In genomic region chr4:11899979-11900624, GRCm38 (mm10) we compare ENCODE assay signal across 8 mouse cellular contexts.
DNase-seq lines count a peak whose midpoint lies in the region; ATAC-seq and TF ChIP-seq lines count a peak whose summit lies in the region.

No protein-coding gene starts in this region.

- no peak for TF ChIP-seq POLR2A in lung, adult 2 months (IDR thresholded peaks at IDR 0.05; ENCODE audit: borderline replicate concordance, extremely low read depth, low read depth, low read length)
- no peak for TF ChIP-seq POLR2A in cerebellum, adult 2 months (IDR thresholded peaks at IDR 0.05; ENCODE audit: borderline replicate concordance, insufficient read depth, low read length)

- 0 out of 2 replicates have a peak overlapping the region, but pooled peaks have one; percentile 9 for H3K9ac ChIP-seq in lung, embryonic 14.5 days

- no peaks in the 10 kb centered on the region for H3K9me3 ChIP-seq in lung, embryonic 14.5 days (ENCODE audit: low read depth, low read length)

- H3K27ac ChIP-seq in lung, embryonic 14.5 days (ENCODE audit: low read depth): no peak overlapping the region
- H3K27ac ChIP-seq in cerebellum, adult 2 months (ENCODE audit: insufficient read depth, low read length): no peak overlapping the region

- no peaks in the 10 kb centered on the region for H3K27me3 ChIP-seq in lung, embryonic 14.5 days (ENCODE audit: insufficient read depth, low read length)
- no peaks in the 10 kb centered on the region for H3K27me3 ChIP-seq in cerebellum, adult 2 months (ENCODE audit: control insufficient read depth, insufficient read depth, low read length)

- no peaks in the 10 kb centered on the region for H3K36me3 ChIP-seq in lung, embryonic 14.5 days (ENCODE audit: insufficient read depth)

- no peak overlapping the region for H3K4me3 ChIP-seq in lung, embryonic 14.5 days (ENCODE audit: low read depth, low read length)
- no peak overlapping the region for H3K4me3 ChIP-seq in lung, adult 2 months (replicated peaks; ENCODE audit: extremely low read depth, low read depth, low read length)
- H3K4me3 ChIP-seq in cerebellum, adult 2 months (replicated peaks; ENCODE audit: insufficient read depth, low read depth, low read length): no peak overlapping the region

- H3K4me2 ChIP-seq in lung, embryonic 14.5 days: peak overlapping the region; percentile 26; the same call in 1 of the 2 replicates

- WGBS in lung, embryonic 14.5 days: 8% methylated on average over 10 of the region's 10 CpGs
- 11% methylated on average over 10 of the region's 10 CpGs for WGBS in lung, adult 2 months
- WGBS in cerebellum, adult 2 months: 20% methylated on average over 10 of the region's 10 CpGs

- no peaks in the 10 kb centered on the region; the same call in 1 of the 2 replicates for H3K4me1 ChIP-seq in lung, embryonic 14.5 days (ENCODE audit: insufficient read depth)
- peaks cover 3% of the 10 kb centered on the region for H3K4me1 ChIP-seq in lung, adult 2 months (ENCODE audit: control insufficient read depth, insufficient read depth, low read length)
- no peaks in the 10 kb centered on the region for H3K4me1 ChIP-seq in cerebellum, adult 2 months (ENCODE audit: control insufficient read depth, insufficient read depth, low read length)

- peak; percentile 15; the same call in 1 of the 2 replicates for TF ChIP-seq CTCF in lung, embryonic 14.5 days (IDR thresholded peaks at IDR 0.05; ENCODE audit: low read depth)
- no peak for TF ChIP-seq CTCF in lung, adult 2 months (IDR thresholded peaks at IDR 0.05; ENCODE audit: insufficient read depth, low read length)
- TF ChIP-seq CTCF in cerebellum, adult 2 months (IDR thresholded peaks at IDR 0.05; ENCODE audit: borderline replicate concordance, insufficient read depth, low read depth, low read length): no peak

- peak; percentile 93 for ATAC-seq in lung, embryonic 14.5 days (ENCODE audit: insufficient read depth)
- ATAC-seq in hematopoietic stem cell, adult 5-6 weeks (replicated peaks in 1 of 2; ENCODE audit: insufficient read depth in 1 of 2, low FRiP score in 2 of 2, low TSS enrichment in 1 of 2, low read depth in 1 of 2, poor library complexity in 2 of 2, severe bottlenecking in 2 of 2): peak; percentile 93 to 96

- peak; percentile 80 for DNase-seq in lung, embryonic 14.5 days
- DNase-seq in lung, adult 2 months: no peak
- DNase-seq in brain, adult 2 months (ENCODE audit: low read depth, low spot score): peak; percentile 70
- DNase-seq in lung, postnatal 36 days: peak; percentile 33
- DNase-seq in thymus, postnatal 36 days: peak; percentile 8 to 26
- no peak for DNase-seq in gastrocnemius, postnatal 14 days
- no peak for DNase-seq in cerebellum, adult 2 months

- intact Hi-C loops in gastrocnemius, postnatal 14 days (cut with DNase I; ENCODE audit: low total_unique reads): no loop called here

Comparison
In these comparisons a context has a peak if more than half of its experiments do, and no peak if none do; other contexts are left out.
1. DNase-seq: peak in lung, embryonic 14.5 days (single experiment), brain, adult 2 months (single experiment), lung, postnatal 36 days (single experiment) and thymus, postnatal 36 days (2 of 2); none in lung, adult 2 months (single experiment), gastrocnemius, postnatal 14 days (single experiment) and cerebellum, adult 2 months (0 of 2).